Mouse (Mus musculus) G1E (cell line): ENCODE data around the gene Atf1.

Experiments
- CTCF ChIP-seq: IDR thresholded peaks from 2 replicates; pipeline ENCODE4 v1.5.1; 2012; ENCODE audit warnings: low read depth, low read length, inconsistent platforms, mixed read lengths
- GATA1 ChIP-seq: IDR thresholded peaks from 2 replicates; pipeline ENCODE4 v1.6.1; 2012; ENCODE audit warnings: borderline replicate concordance, low read length, inconsistent platforms, mixed read lengths
- GATA2 ChIP-seq: IDR thresholded peaks from 2 replicates; pipeline ENCODE4 v1.6.1; 2012; ENCODE audit warnings: low read depth, low read length, inconsistent platforms, borderline replicate concordance
- POLR2AphosphoS5 ChIP-seq: IDR thresholded peaks from 2 replicates; pipeline ENCODE4 v1.6.1; 2012; ENCODE audit warnings: low read depth, low read length, inconsistent platforms; ENCODE audit not compliant: insufficient replicate concordance
- TAL1 ChIP-seq: conservative IDR thresholded peaks from 2 replicates; pipeline ENCODE4 v1.6.1; 2012; ENCODE audit warnings: low read depth, low read length, inconsistent platforms, mixed read lengths

DNA sequence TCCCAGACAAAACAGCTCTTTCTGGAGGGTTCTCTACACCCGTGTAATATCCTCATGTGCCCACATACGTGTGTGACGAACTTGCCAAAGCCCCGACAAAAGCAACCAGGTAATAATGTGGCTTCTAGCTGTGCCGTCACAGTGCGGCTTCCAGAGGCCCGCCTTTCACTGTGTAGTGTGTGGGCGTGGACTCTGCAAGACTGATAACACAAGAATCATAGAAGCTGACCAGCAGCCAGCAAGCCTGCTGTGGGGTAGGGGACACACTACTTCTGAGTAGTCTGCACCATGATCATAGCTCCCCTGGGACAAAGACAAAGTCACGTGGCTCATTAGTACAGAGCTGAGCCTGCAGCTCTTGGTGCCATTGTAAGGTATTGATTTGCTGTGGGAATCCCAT lies 41.4 kb upstream of the Atf1 start:
- TF ChIP-seq CTCF (no peak), TAL1 (no peak), POLR2AphosphoS5 (no peak), GATA1 (no peak), GATA2 (no peak)
